Mouse (Mus musculus): ENCODE results near the gene Scn3b.

DNA sequence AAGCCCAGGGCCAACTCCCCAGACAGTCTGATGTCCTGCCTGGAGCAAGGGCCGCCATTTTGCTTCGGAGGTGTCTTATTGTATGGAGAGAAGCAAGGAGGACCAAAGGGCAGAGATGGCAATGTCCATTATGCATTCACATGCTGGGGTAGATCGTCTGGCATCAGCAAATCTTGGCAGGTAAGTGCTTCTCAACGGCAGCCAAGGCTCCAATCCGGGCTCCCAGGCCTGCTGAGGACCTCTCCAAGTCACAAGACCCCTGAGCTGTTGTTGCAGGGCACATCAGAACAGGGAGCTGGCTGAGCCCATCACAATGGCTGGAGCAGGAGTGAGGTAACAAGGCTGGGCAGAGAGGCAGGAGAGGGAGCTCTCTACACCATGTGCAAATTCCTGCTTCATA is 24.7 kb downstream of the Scn3b start:
- no peak for TF ChIP-seq CTCF (conservative IDR thresholded peaks at IDR 0.05; ENCODE audit: insufficient read depth, insufficient read length, low read depth, low read length)
- TF ChIP-seq POLR2A (IDR thresholded peaks at IDR 0.05; ENCODE audit: low read depth, low read length): no peak

Data from kidney, adult 2 months (tissue).